Mouse (Mus musculus) cortical plate, adult 2 months (tissue): ENCODE measurements around the gene Rreb1.

Experiments used
- CTCF ChIP-seq: fragments of 200-500 bp; IDR thresholded peaks from 2 replicates; pipeline ENCODE4 v1.5.1; 2011; ENCODE audit warnings: mild to moderate bottlenecking, control low read depth, low read length; ENCODE audit not compliant: insufficient read depth; ENCODE audit errors: extremely low read depth
- POLR2A ChIP-seq: fragments of 200-500 bp; IDR thresholded peaks from 2 replicates; pipeline ENCODE4 v1.6.1; 2011; ENCODE audit warnings: mild to moderate bottlenecking, low read length, control low read depth; ENCODE audit not compliant: insufficient read depth; ENCODE audit errors: extremely low read depth

DNA sequence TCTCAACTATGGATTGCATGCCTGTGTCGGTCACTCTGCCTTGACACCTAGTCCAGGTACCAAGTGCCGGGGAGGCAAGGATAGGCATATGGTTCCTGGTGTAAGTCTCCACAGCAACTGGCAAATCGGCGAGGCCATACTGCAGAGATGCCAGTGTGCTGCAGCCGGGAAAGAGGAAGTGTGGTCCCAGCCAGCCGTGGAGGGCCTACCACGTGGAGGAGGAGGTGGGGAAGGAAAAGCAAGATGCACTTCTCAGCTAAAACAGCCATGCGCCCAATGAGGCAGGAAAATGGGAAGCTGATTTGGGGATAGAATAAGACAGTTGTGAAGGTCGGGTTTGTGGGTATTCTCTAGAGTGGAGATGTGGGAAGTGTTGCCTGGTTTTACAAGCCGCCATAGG is 65.6 kb downstream of the Rreb1 start:
- TF ChIP-seq POLR2A (no peak), CTCF (no peak)
